Mouse (Mus musculus): ENCODE data around the gene Slc2a4. TPM values are rescaled to one million over a fixed set of nuclear protein-coding genes. Genes with fewer than 3 reads are reported as not detected.

The Slc2a4 gene
- 3.3 TPM in 2 replicates for polyA plus RNA-seq (2015; fragmentation: Nextera tagmentation; extraction: Ambion mirVana)

DNA sequence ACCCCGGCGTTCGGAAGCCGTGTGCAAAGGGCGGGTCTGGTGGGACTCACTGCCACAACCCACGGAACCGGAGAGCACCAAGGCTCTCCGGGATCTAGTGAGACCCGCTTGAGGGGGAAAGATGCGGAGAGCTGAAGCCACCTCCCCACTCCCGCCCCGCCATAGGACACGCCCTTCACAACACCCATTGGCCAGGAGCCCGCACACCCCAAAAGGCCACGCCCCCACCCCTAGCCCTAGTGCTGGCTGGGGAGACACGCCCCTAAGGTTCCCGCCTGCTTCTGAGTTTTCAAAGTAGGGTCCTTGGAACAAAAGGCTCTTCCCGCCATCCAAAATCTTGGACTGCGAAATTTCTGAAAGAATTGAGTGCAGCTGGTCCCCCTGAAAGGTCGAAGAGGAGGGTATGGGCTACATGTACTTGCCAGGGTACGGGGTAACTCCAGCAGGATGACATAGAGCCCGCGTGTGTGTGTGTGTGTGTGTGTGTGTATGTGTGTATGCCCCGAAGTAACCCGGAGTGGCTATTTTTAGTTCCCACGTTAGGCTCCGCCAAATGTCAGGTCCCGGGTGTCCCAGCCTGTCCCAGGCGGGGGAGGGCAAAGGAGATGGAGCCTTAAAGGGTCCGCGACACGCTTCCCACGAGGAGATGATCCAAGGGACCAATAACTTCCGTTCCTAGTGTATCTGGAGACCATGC lies at the start of gene Slc2a4:
Gene Slc2a4, minus strand, starts transcription at position 123 of the 697 bp plus-strand sequence.
- peak; percentile 91 for ATAC-seq (replicated peaks)
- 0% methylated on average over 34 of the region's 34 CpGs for WGBS
- H3K27ac ChIP-seq, result 0 out of 2 replicates have a peak within 1 kb of the TSS, but pooled peaks have one; percentile 16

DNA sequence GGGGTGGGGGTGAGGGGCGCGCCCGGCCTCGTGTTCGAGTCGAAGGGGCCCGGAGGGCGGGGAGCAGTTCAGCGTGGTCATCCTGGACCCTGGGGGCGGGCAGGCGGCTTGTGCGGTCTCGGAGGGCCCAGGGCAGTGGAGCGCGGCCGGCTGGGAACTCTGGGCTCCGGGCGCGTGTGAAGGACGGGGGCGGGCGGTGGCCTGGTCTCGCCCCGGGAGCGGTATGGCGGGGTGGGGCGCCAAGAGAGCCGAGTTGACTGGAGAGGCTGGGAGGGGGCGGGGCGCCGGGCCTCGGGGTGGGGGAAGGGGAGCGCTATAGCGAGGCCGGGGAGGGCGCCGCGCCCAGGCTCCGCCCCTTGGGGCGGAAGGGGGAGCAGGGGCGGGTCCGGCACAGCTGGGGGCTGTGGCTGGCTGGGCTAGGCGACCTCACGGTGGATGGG lies 49.1 kb upstream of the Slc2a4 start:
- WGBS, result under 1% methylated on average over 39 of the region's 44 CpGs
- Histone ChIP-seq H3K4me2 (peak overlapping the region; percentile 77), H3K27ac (peak overlapping the region; percentile 92), H3K9ac (peak overlapping the region; percentile 87), H3K9me3 (no peaks in the 10 kb centered on the region), H3K27me3 (replicated peaks) (no peaks in the 10 kb centered on the region), H3K4me1 (peaks cover 57% of the 10 kb centered on the region), H3K4me3 (peak overlapping the region; percentile 90), H3K36me3 (replicated peaks) (peaks cover 9% of the 10 kb centered on the region)
- ATAC-seq (replicated peaks), result 0 out of 2 replicates have a peak, but pooled peaks have one; percentile 2

More for the DNA sequence above, at the start of gene Slc2a4:
- Histone ChIP-seq H3K4me2 (peak within 1 kb of the TSS; percentile 55), H3K27me3 (replicated peaks) (0 out of 2 replicates have a peak, but pooled peaks cover 7% of the 10 kb centered on the region), H3K9ac (peak within 1 kb of the TSS; percentile 25; the same call in 1 of the 2 replicates), H3K4me1 (peaks cover 16% of the 10 kb centered on the region), H3K36me3 (replicated peaks) (no peaks in the 10 kb centered on the region), H3K4me3 (peak within 1 kb of the TSS; percentile 44), H3K9me3 (no peaks in the 10 kb centered on the region)

- no peak for ATAC-seq (replicated peaks)
- Histone ChIP-seq H3K4me3 (peak overlapping the region; percentile 90), H3K27ac (peak overlapping the region; percentile 92), H3K9me3 (no peaks in the 10 kb centered on the region), H3K4me2 (peak overlapping the region; percentile 77), H3K4me1 (peaks cover 52% of the 10 kb centered on the region), H3K27me3 (replicated peaks) (no peaks in the 10 kb centered on the region), H3K36me3 (replicated peaks) (peaks cover 9% of the 10 kb centered on the region), H3K9ac (peak overlapping the region; percentile 87)
- WGBS, result under 1% methylated on average over 66 of the region's 66 CpGs
Observed at GRCm38 (mm10) chr11:69996161-69997061, 48.4 kb upstream of the Slc2a4 start.

GRCm38 (mm10) chr11:69995391-69995960 lies 47.5 kb upstream of the Slc2a4 start, which contains the start of gene Phf23:
Phf23 (plus strand) TSS chr11:69995777.
- ATAC-seq (replicated peaks), result peak; percentile 87
- Histone ChIP-seq H3K27ac (peak within 1 kb of the TSS; percentile 92), H3K9ac (peak within 1 kb of the TSS; percentile 87), H3K4me1 (peaks cover 49% of the 10 kb centered on the region), H3K9me3 (no peaks in the 10 kb centered on the region), H3K36me3 (replicated peaks) (peaks cover 9% of the 10 kb centered on the region), H3K27me3 (replicated peaks) (no peaks in the 10 kb centered on the region), H3K4me2 (peak within 1 kb of the TSS; percentile 77), H3K4me3 (peak within 1 kb of the TSS; percentile 90)
- WGBS, result under 1% methylated on average over 36 of the region's 36 CpGs

GRCm38 (mm10) chr11:69994401-69995090 lies 46.6 kb upstream of the Slc2a4 start:
- no peak for ATAC-seq (replicated peaks)
- WGBS, result 88% methylated on average over 11 of the region's 11 CpGs
- H3K4me3 ChIP-seq, result no peak overlapping the region

GRCm38 (mm10) chr11:69992932-69993331 lies 44.9 kb upstream of the Slc2a4 start:
- 85% methylated on average over 3 of the region's 3 CpGs for WGBS
- Histone ChIP-seq H3K27me3 (replicated peaks) (no peaks in the 10 kb centered on the region), H3K4me2 (peak overlapping the region; percentile 72), H3K9ac (peak overlapping the region; percentile 90; the same call in 1 of the 2 replicates), H3K4me3 (0 out of 2 replicates have a peak overlapping the region, but pooled peaks have one; percentile 89), H3K4me1 (peaks cover 39% of the 10 kb centered on the region), H3K27ac (no peak overlapping the region), H3K9me3 (no peaks in the 10 kb centered on the region), H3K36me3 (replicated peaks) (peaks cover 14% of the 10 kb centered on the region; the same call in 1 of the 2 replicates)
- no peak for ATAC-seq (replicated peaks)

More at GRCm38 (mm10) chr11:69994401-69995090, 46.6 kb upstream of the Slc2a4 start:
- peaks cover 14% of the 10 kb centered on the region for H3K36me3 ChIP-seq (replicated peaks)
- H3K27ac ChIP-seq, result 0 out of 2 replicates have a peak overlapping the region, but pooled peaks have one; percentile 30
- H3K4me1 ChIP-seq, result peaks cover 49% of the 10 kb centered on the region
- H3K4me2 ChIP-seq, result 0 out of 2 replicates have a peak overlapping the region, but pooled peaks have one; percentile 77
- H3K9ac ChIP-seq, result no peak overlapping the region
- H3K9me3 ChIP-seq, result no peaks in the 10 kb centered on the region
- H3K27me3 ChIP-seq (replicated peaks), result no peaks in the 10 kb centered on the region

- no peak for ATAC-seq (replicated peaks)
- Histone ChIP-seq H3K4me3 (peak overlapping the region; percentile 89), H3K9me3 (no peaks in the 10 kb centered on the region), H3K4me2 (peak overlapping the region; percentile 72), H3K36me3 (replicated peaks) (peaks cover 18% of the 10 kb centered on the region; the same call in 1 of the 2 replicates), H3K27ac (peak overlapping the region; percentile 4; the same call in 1 of the 2 replicates), H3K9ac (peak overlapping the region; percentile 90), H3K27me3 (replicated peaks) (no peaks in the 10 kb centered on the region), H3K4me1 (peaks cover 34% of the 10 kb centered on the region)
- 87% methylated on average over 10 of the region's 10 CpGs for WGBS
Observed at GRCm38 (mm10) chr11:69992396-69992795, 44.4 kb upstream of the Slc2a4 start.

GRCm38 (mm10) chr11:69991711-69992110 lies 43.7 kb upstream of the Slc2a4 start:
- Histone ChIP-seq H3K27me3 (replicated peaks) (no peaks in the 10 kb centered on the region), H3K4me2 (peak overlapping the region; percentile 72), H3K9ac (peak overlapping the region; percentile 90), H3K9me3 (no peaks in the 10 kb centered on the region), H3K4me3 (peak overlapping the region; percentile 89), H3K27ac (peak overlapping the region; percentile 92), H3K36me3 (replicated peaks) (peaks cover 22% of the 10 kb centered on the region; the same call in 1 of the 2 replicates), H3K4me1 (peaks cover 32% of the 10 kb centered on the region)
- under 1% methylated on average over 15 of the region's 15 CpGs for WGBS
- peak; percentile 5; the same call in 1 of the 2 replicates for ATAC-seq (replicated peaks)

DNA sequence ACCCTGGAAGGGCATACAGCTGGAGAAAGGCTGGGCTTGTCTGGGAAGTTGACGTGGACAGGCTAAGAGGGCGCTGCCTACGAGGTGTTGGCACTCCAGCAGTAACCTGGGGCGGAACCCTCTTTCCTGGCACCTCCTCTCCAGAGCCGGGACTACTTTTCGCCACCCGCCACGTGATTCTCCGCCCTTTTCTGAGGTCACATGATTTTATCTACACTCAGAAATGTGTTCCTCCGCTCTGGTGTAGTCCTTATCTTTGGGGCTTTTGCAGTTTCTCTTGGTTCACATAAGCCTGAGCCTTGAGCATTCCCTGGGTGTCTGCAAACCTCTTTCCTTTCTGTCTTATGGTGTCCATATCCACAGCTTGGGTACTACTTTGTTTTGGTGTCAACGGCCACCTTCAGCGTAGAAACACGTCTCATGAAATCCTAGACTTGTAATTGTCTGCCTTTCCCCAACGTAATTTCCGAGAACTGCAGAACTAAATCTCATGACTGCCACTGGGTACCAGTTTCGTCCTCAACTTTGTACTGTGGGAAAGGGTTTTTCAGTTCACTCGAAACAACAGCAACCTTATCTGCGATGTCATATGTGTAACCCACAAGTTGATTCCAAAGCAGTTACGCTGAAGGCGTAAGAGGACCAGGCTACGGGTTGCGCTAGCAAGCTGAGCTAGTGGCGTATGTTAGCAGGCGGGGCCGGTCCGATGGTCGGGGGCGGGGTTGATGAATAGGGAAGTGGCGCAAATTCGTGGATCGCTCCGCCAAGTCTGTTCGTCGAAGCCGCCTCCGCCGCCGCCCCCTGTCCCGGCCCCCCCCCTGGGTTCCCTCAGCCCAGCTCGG lies 43.1 kb upstream of the Slc2a4 start, which contains the start of gene Gabarap:
Gene Gabarap, plus strand, starts transcription at position 294 of the 842 bp plus-strand sequence.
- peaks cover 32% of the 10 kb centered on the region for H3K4me1 ChIP-seq
- peak within 1 kb of the TSS; percentile 90 for H3K9ac ChIP-seq
- peak within 1 kb of the TSS; percentile 92 for H3K27ac ChIP-seq
- peaks cover 28% of the 10 kb centered on the region; the same call in 1 of the 2 replicates for H3K36me3 ChIP-seq (replicated peaks)
- WGBS, result under 1% methylated on average over 39 of the region's 40 CpGs
- ATAC-seq (replicated peaks), result peak; percentile 73
- H3K9me3 ChIP-seq, result no peaks in the 10 kb centered on the region
- H3K4me3 ChIP-seq, result peak within 1 kb of the TSS; percentile 89
- peak within 1 kb of the TSS; percentile 72 for H3K4me2 ChIP-seq
- H3K27me3 ChIP-seq (replicated peaks), result no peaks in the 10 kb centered on the region

DNA sequence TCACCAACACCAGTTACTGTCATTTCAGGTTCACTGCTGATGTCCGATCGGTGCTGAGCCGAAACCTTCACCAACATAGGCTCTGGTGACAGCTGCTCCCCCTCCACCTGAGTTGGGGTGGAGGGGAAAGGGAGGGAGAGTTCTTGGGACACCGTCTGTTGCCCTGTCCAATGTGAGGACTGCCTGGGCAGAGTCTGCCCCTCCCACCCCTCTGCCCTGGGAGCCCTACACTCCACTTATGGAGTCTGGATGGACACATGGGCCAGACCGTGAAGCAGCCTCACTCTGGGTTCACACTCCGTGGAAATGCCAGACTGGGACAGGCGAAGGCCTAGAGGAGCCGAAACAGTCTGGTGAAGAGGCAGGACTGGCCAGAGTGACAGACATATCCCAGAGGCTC lies 42.0 kb upstream of the Slc2a4 start:
- ATAC-seq (replicated peaks), result 0 out of 2 replicates have a peak, but pooled peaks have one; percentile 22
- Histone ChIP-seq H3K36me3 (replicated peaks) (peaks cover 37% of the 10 kb centered on the region; the same call in 1 of the 2 replicates), H3K27ac (0 out of 2 replicates have a peak overlapping the region, but pooled peaks have one; percentile 92)

More for the DNA sequence above, 42.0 kb upstream of the Slc2a4 start:
- Histone ChIP-seq H3K27me3 (replicated peaks) (no peaks in the 10 kb centered on the region), H3K4me3 (no peak overlapping the region), H3K4me1 (peaks cover 29% of the 10 kb centered on the region), H3K9ac (no peak overlapping the region), H3K4me2 (0 out of 2 replicates have a peak overlapping the region, but pooled peaks have one; percentile 72), H3K9me3 (no peaks in the 10 kb centered on the region)
- WGBS, result 92% methylated on average over 8 of the region's 8 CpGs
